Mouse (Mus musculus) cortical plate, adult 2 months (tissue): ENCODE results near the gene Cited2.

Experiments used
- CTCF ChIP-seq: fragments of 200-500 bp; IDR thresholded peaks from 2 replicates; pipeline ENCODE4 v1.5.1; 2011; ENCODE audit warnings: mild to moderate bottlenecking, control low read depth, low read length; ENCODE audit not compliant: insufficient read depth; ENCODE audit errors: extremely low read depth
- POLR2A ChIP-seq: fragments of 200-500 bp; IDR thresholded peaks from 2 replicates; pipeline ENCODE4 v1.6.1; 2011; ENCODE audit warnings: mild to moderate bottlenecking, low read length, control low read depth; ENCODE audit not compliant: insufficient read depth; ENCODE audit errors: extremely low read depth

DNA sequence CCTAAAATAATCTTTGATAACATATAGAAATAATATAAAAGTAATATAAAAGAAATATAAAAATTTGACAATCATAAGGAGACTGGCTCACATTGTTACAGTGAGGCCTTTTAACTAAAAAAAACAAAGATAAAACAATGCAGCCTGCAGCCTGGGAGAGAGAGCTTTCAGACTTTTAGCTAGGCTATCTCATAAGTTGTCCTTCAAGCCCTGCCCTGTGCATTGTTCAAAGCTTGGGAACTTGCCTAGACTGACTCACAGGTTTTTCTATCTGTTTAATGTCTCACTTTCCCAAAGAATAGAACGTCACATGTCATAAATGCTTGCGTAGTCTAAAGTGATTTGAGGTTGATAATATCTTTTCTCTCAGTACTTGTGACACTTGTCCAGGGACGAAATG lies 36.8 kb downstream of the Cited2 start:
- TF ChIP-seq CTCF (no peak), POLR2A (no peak)
